Comparison of ENCODE assay signal across 8 mouse cellular contexts in genomic region chr4:152272449-152273049, GRCm38 (mm10). TPM values are rescaled to one million over a fixed set of nuclear protein-coding genes. Genes with fewer than 3 reads are reported as not detected.
A peak's percentile ranks its signal among the peaks of the same experiment; 100 is the strongest.
DNase-seq lines count a peak whose midpoint lies in the region.

No protein-coding gene starts in this region.

- DNase-seq in 3T3-L1 (ENCODE audit: low read depth, low spot score) (peak; percentile 94), NIH3T3 (ENCODE audit: low read depth) (peak; percentile 79)
- peak; percentile 86 to 92 for DNase-seq in heart, adult 18-20 months
- DNase-seq in kidney, adult 18-20 months, result peak; percentile 43
- DNase-seq in lung, postnatal 14 days, result peak; percentile 51
- DNase-seq in testis, postnatal 14 days (ENCODE audit: low spot score), result peak; percentile 63
- DNase-seq in layer of hippocampus, postnatal 25 days (ENCODE audit: extremely low spot score in 1 of 2, low spot score in 1 of 2), result no peak
- no peak for DNase-seq in right cerebral cortex, adult 18-20 months

RNA-seq across cellular contexts. Expression of gene Gpr153, which starts 1.5 kb away (rescaled TPM):
- total RNA-seq in heart, adult 18-20 months (2021), result 10 to 100 TPM in 1 of 2 experiments, 1 to 10 TPM in 1; 8.0 to 10.2 TPM
- total RNA-seq in layer of hippocampus, postnatal 25 days (2021), result 1 to 10 TPM; 5.4 to 6.0 TPM

RNA-seq across cellular contexts. Expression of gene Hes3, which starts 18.9 kb away (rescaled TPM):
- total RNA-seq in heart, adult 18-20 months (2021), result not detected
- not detected for total RNA-seq in layer of hippocampus, postnatal 25 days (2021)

RNA-seq across cellular contexts. Expression of gene Icmt, which starts 24.5 kb away (rescaled TPM):
- 10 to 100 TPM; 25.7 to 32.2 TPM for total RNA-seq in heart, adult 18-20 months (2021)
- 10 to 100 TPM; 38.9 to 45.1 TPM for total RNA-seq in layer of hippocampus, postnatal 25 days (2021)

RNA-seq across cellular contexts. Expression of gene Rnf207, which starts 46.2 kb away (rescaled TPM):
- total RNA-seq in heart, adult 18-20 months (2021), result 10 to 100 TPM; 38.8 to 46.0 TPM
- 1 to 10 TPM; 2.6 to 5.8 TPM for total RNA-seq in layer of hippocampus, postnatal 25 days (2021)

RNA-seq across cellular contexts. Expression of gene Rpl22, which starts 53.0 kb away (rescaled TPM):
- total RNA-seq in heart, adult 18-20 months (2021), result 100 to 1,000 TPM; 275 to 290 TPM
- total RNA-seq in layer of hippocampus, postnatal 25 days (2021), result 100 to 1,000 TPM; 200 to 205 TPM

Comparison
In these comparisons a context has a peak if more than half of its experiments do, and no peak if none do; other contexts are left out.
1. DNase-seq: peak in 3T3-L1 (single experiment), NIH3T3 (single experiment), heart, adult 18-20 months (2 of 2), kidney, adult 18-20 months (single experiment), lung, postnatal 14 days (single experiment) and testis, postnatal 14 days (single experiment); none in layer of hippocampus, postnatal 25 days (0 of 2) and right cerebral cortex, adult 18-20 months (single experiment).